Mouse (Mus musculus) erythroblast, embryonic 14.5 days (primary cell): ENCODE measurements around the gene Aqp12.

Source experiments
- GATA1 ChIP-seq: IDR thresholded peaks from 2 replicates; pipeline ENCODE4 v1.6.1; 2012; ENCODE audit warnings: low read length, inconsistent platforms, mixed read lengths
- TAL1 ChIP-seq: IDR thresholded peaks from 3 replicates; pipeline ENCODE4 v1.6.1; 2012; ENCODE audit warnings: low read length, inconsistent platforms, mixed read lengths

GRCm38 (mm10) chr1:93035981-93036380 is 29.8 kb downstream of the Aqp12 start:
- no peak for TF ChIP-seq TAL1
- no peak for TF ChIP-seq GATA1
